Mouse (Mus musculus) kidney, embryonic 14.5 days (tissue): Measurements from ENCODE around the gene Il1rap. TPM values are rescaled to one million over a fixed set of nuclear protein-coding genes. Genes with fewer than 3 reads are reported as not detected.

ENCODE experiments used
- ATAC-seq: fragments of 200-750 bp; cut with Nextera tagmentation; 2 replicates; pipeline ENCODE4 v1.8.0; 2017; ENCODE audit warnings: moderate number of reproducible peaks, mild to moderate bottlenecking, moderate TSS enrichment, moderate library complexity; ENCODE audit not compliant: low FRiP score, low TSS enrichment
- H3K27ac ChIP-seq: fragments of 300-500 bp; sonication (generic); 2 replicates; pipeline ENCODE4 v1.5.1; 2014; ENCODE audit warnings: low read depth, mild to moderate bottlenecking, low read length, moderate library complexity, mixed read lengths
- H3K27me3 ChIP-seq: fragments of 300-500 bp; sonication (generic); 2 replicates; pipeline ENCODE4 v1.6.1; 2014; ENCODE audit warnings: mild to moderate bottlenecking, low read length; ENCODE audit not compliant: control insufficient read depth, insufficient read depth
- H3K36me3 ChIP-seq: fragments of 300-500 bp; sonication (generic); 2 replicates; pipeline ENCODE4 v1.6.1; 2014; ENCODE audit warnings: low read length, mixed read lengths; ENCODE audit not compliant: control insufficient read depth, insufficient read depth
- H3K4me1 ChIP-seq: fragments of 300-500 bp; sonication (generic); 2 replicates; pipeline ENCODE4 v1.6.1; 2014; ENCODE audit warnings: low read length, mixed read lengths; ENCODE audit not compliant: control insufficient read depth, insufficient read depth
- H3K4me2 ChIP-seq: fragments of 300-500 bp; sonication (generic); replicated peaks from 2 replicates; pipeline ENCODE4 v1.6.1; 2014; ENCODE audit warnings: low read depth, mild to moderate bottlenecking, low read length
- H3K4me3 ChIP-seq: fragments of 300-500 bp; sonication (generic); 2 replicates; pipeline ENCODE4 v1.5.1; 2014; ENCODE audit warnings: mild to moderate bottlenecking, low read length
- H3K9ac ChIP-seq: fragments of 300-500 bp; sonication (generic); 2 replicates; pipeline ENCODE4 v1.6.1; 2014; ENCODE audit warnings: low read depth, mild to moderate bottlenecking, low read length, moderate library complexity
- H3K9me3 ChIP-seq: fragments of 300-500 bp; sonication (generic); 2 replicates; pipeline ENCODE4 v1.6.1; 2016; ENCODE audit warnings: low read length; ENCODE audit not compliant: control insufficient read depth
- WGBS: fragments of 180-500 bp; shearing (Covaris S2); extraction: QIAGEN DNeasy Blood & Tissue Kit; methylation state at CpG from one replicate; pipeline ENCODE4 v1.1.7; 2014; 5-methylcytosine and 5-hydroxymethylcytosine counted together
- polyA plus RNA-seq: library from polyadenylated mRNA; unstranded; fragments of >200 nt; fragmentation: Nextera tagmentation; extraction: Ambion mirVana; gene quantifications from 2 replicates; pipeline ENCODE4 v1.2.1, GENCODE M21; 2014

Il1rap gene
- polyA plus RNA-seq, 1 experiment from 2014 or later: 11.6 TPM

DNA sequence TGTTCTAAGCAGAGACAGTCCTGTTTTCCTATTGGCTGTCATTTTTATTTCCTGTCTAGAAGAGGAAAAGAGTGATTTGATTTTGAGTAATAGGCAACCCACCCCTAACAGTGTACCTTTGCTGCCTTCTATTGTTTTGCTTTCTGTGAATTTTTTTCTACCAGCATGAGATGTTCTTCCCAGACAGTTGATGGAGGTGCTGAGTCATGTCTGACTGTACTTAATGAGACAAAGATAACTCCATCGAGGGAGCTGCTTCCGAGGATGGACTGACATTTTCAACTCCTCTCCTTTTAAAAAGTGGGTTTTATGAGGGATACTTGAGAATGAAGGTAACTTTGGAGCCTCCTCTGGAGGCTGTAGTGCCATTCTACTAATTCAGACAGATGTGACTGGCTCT, 64.6 kb downstream of the Il1rap start:
- Histone ChIP-seq H3K27me3 (no peaks in the 10 kb centered on the region), H3K4me3 (no peak overlapping the region), H3K4me2 (no peak overlapping the region), H3K4me1 (no peaks in the 10 kb centered on the region), H3K9ac (no peak overlapping the region), H3K36me3 (no peaks in the 10 kb centered on the region), H3K27ac (no peak overlapping the region), H3K9me3 (no peaks in the 10 kb centered on the region)
- no peak for ATAC-seq
- WGBS: 76% methylated on average over 2 of the region's 2 CpGs

DNA sequence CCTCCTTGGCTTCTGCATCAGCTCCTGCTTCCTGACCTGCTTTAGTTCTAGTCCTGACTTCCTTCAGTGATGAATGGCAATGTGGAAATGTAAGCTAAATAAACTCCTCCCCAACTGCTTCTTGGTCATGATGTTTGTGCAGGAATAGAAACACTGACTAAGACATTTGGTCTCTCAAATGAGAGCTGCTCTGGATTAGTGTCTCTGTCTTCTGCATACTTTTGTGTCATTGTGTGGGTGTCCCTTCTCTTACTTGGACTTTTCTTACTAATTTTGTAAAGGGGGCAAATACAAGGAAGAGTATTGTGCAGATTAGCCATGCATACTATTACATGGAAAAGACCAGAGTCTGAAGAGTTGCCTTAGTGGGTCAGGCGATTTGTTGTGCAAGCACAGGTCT, 65.5 kb downstream of the Il1rap start:
- Histone ChIP-seq H3K4me2 (no peak overlapping the region), H3K4me3 (no peak overlapping the region), H3K27me3 (no peaks in the 10 kb centered on the region), H3K36me3 (no peaks in the 10 kb centered on the region), H3K9me3 (no peaks in the 10 kb centered on the region), H3K4me1 (no peaks in the 10 kb centered on the region), H3K9ac (no peak overlapping the region), H3K27ac (no peak overlapping the region)
- 72% methylated on average over 1 of the region's 1 CpGs for WGBS
- no peak for ATAC-seq

DNA sequence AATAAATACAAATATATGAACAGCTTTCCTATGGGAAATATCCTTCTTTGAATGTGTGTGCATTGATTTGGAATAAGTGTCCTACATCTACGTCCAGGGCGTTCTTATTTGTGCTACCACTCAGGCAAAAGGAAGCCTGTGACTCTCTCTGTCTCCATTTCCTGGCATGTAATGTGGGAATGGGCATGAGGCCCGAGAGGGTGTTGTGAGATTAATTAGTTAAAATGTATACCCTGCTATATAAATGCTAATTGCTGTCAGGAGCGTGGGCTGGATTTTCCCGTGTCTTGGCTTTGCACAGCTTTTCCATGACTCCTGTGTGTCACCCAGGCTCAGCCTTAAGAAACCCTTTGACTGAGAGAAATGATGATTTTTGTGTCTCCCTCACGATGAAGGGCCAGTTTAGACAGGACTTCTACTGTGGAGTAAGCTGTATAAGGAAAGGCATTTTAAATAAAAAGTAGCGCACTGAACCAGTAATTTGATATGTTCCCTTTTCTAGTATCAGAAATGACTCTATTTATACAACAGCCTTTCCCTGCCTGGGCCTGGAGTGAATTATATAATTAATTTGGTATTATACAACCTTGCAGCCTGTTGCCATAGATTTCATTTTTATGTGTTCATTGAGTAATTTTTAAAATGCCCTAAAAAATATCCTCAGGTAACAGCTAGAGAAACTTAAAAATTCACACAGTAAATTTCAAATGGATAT, 81.4 kb downstream of the Il1rap start:
- H3K4me3 ChIP-seq: no peak overlapping the region
- no peaks in the 10 kb centered on the region for H3K4me1 ChIP-seq
- no peak for ATAC-seq
- no peak overlapping the region for H3K27ac ChIP-seq
- WGBS: 82% methylated on average over 7 of the region's 7 CpGs
- H3K27me3 ChIP-seq: no peaks in the 10 kb centered on the region
- H3K4me2 ChIP-seq: no peak overlapping the region
- H3K9ac ChIP-seq: no peak overlapping the region
- no peaks in the 10 kb centered on the region for H3K9me3 ChIP-seq
- H3K36me3 ChIP-seq: no peaks in the 10 kb centered on the region

DNA sequence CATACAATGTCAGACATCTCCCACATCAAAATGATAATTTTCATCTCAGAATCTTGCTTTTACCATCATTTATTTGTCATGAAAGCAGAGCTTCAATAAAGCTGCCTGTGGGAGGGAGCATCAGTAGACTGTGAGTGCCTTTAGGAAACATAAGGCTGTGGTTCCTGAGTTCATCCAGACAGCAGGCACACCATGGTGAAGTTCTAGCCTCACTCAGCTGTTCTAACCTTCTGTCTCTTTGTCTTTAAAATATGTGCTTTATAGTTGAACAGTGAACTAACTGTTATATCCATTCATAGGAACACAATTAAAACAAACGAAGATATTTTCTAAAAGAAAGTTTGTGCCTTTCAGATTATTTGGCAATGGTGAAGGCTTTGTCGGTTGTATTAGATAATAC, 84.9 kb downstream of the Il1rap start:
- 88% methylated on average over 2 of the region's 2 CpGs for WGBS

GRCm38 (mm10) chr16:26669081-26669480, 87.6 kb downstream of the Il1rap start:
- no peak for ATAC-seq
- no peak overlapping the region for H3K4me2 ChIP-seq
- H3K9me3 ChIP-seq: no peaks in the 10 kb centered on the region
- H3K27ac ChIP-seq: no peak overlapping the region
- H3K36me3 ChIP-seq: no peaks in the 10 kb centered on the region
- H3K4me1 ChIP-seq: no peaks in the 10 kb centered on the region
- no peak overlapping the region for H3K4me3 ChIP-seq
- no peaks in the 10 kb centered on the region for H3K27me3 ChIP-seq
- 54% methylated on average over 2 of the region's 2 CpGs for WGBS
- no peak overlapping the region for H3K9ac ChIP-seq

More for the DNA sequence above, 84.9 kb downstream of the Il1rap start:
- H3K36me3 ChIP-seq: no peaks in the 10 kb centered on the region
- no peak overlapping the region for H3K9ac ChIP-seq
- no peaks in the 10 kb centered on the region for H3K4me1 ChIP-seq
- H3K4me2 ChIP-seq: no peak overlapping the region
- no peak for ATAC-seq
- H3K27me3 ChIP-seq: no peaks in the 10 kb centered on the region
- H3K9me3 ChIP-seq: no peaks in the 10 kb centered on the region
- no peak overlapping the region for H3K4me3 ChIP-seq
- no peak overlapping the region for H3K27ac ChIP-seq

GRCm38 (mm10) chr16:26680381-26680780, 98.9 kb downstream of the Il1rap start:
- ATAC-seq: no peak
- H3K9ac ChIP-seq: no peak overlapping the region
- H3K27ac ChIP-seq: no peak overlapping the region
- H3K9me3 ChIP-seq: no peaks in the 10 kb centered on the region
- no peak overlapping the region for H3K4me3 ChIP-seq
- H3K4me1 ChIP-seq: no peaks in the 10 kb centered on the region
- H3K4me2 ChIP-seq: no peak overlapping the region
- H3K36me3 ChIP-seq: no peaks in the 10 kb centered on the region
- 92% methylated on average over 2 of the region's 2 CpGs for whole genome bisulfite sequencing
- no peaks in the 10 kb centered on the region for H3K27me3 ChIP-seq

DNA sequence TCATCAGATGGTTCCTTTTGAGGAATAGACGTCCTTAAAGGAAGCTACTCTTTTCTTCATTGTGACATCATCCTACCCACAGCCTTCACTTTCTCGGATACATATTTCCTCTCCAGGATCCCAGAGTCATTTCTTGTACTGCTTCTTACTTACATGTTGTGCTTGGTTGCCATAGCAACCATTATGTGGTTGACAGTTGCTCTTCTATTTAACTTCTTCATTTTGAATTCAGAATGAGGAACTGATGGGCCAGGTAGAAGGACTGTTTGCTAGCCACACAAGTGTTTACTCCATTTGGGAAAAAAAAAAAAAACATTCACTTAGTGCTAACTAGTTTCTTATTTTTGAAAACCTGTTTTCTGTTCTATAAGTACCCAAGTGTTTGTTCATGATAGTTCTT, 108.3 kb downstream of the Il1rap start:
- Histone ChIP-seq H3K4me3 (no peak overlapping the region), H3K36me3 (no peaks in the 10 kb centered on the region), H3K9me3 (no peaks in the 10 kb centered on the region), H3K27me3 (no peaks in the 10 kb centered on the region), H3K4me2 (no peak overlapping the region), H3K27ac (no peak overlapping the region), H3K4me1 (no peaks in the 10 kb centered on the region), H3K9ac (no peak overlapping the region)
- WGBS: 87% methylated on average over 2 of the region's 2 CpGs
- ATAC-seq: no peak

DNA sequence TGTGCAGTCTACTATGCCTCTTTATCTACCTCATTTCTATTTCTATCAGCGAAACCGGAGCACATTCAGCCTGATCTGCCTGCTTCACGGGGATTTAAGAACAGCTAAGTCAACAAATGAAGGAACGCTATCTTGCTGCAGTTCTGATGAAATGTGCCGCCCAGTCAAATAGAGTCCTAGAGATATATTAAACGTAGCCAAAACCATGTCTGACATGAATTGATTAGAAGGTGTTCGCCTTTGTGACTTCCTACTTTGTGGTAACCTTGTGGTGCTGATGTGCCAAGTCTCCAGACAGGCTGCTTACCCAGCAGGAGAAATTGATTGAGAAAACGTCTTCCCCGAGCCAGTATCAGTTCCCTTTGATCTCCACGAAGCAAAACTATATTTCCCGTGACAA, 109.8 kb downstream of the Il1rap start:
- H3K4me1 ChIP-seq: no peaks in the 10 kb centered on the region
- WGBS: 60% methylated on average over 11 of the region's 11 CpGs
- no peaks in the 10 kb centered on the region for H3K9me3 ChIP-seq
- H3K4me2 ChIP-seq: no peak overlapping the region
- no peak for ATAC-seq
- no peaks in the 10 kb centered on the region for H3K36me3 ChIP-seq
- no peak overlapping the region for H3K4me3 ChIP-seq
- H3K27me3 ChIP-seq: no peaks in the 10 kb centered on the region
- H3K27ac ChIP-seq: no peak overlapping the region
- H3K9ac ChIP-seq: no peak overlapping the region

DNA sequence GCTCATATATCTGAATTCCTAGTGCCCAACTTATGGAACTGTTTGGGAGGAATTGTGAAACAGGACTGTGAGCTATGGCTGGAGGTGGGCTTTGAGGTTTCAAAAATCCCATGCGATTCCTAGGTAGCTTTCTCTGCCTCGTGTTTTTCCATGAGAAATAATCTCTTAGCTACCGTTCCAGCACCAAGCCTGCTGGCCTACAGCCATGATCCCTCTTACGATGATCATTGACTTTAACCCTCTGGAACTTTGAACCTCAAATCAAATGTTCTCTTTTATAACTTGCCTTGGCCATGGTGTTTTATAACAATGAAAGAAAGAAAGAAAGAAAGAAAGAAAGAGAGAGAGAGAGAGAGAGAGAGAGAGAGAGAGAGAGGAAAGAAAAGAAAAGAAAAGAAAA, 116.6 kb downstream of the Il1rap start:
- no peak overlapping the region for H3K4me2 ChIP-seq
- no peak overlapping the region for H3K9ac ChIP-seq
- no peaks in the 10 kb centered on the region for H3K9me3 ChIP-seq
- H3K4me1 ChIP-seq: no peaks in the 10 kb centered on the region
- H3K4me3 ChIP-seq: no peak overlapping the region
- H3K27ac ChIP-seq: no peak overlapping the region
- H3K27me3 ChIP-seq: no peaks in the 10 kb centered on the region
- no peaks in the 10 kb centered on the region for H3K36me3 ChIP-seq
- WGBS: 88% methylated on average over 4 of the region's 4 CpGs
- no peak for ATAC-seq
